Mouse (Mus musculus) cerebellum, adult 2 months (tissue): ENCODE measurements around the gene Lancl1. TPM values are rescaled to one million over a fixed set of nuclear protein-coding genes. Genes with fewer than 3 reads are reported as not detected.

ENCODE experiments used
- DNase-seq, 2 experiments: peaks; one replicate each; pipeline ENCODE4 v3.0.0; 2021
- H3K27ac ChIP-seq: fragments of 200-500 bp; 2 replicates; pipeline ENCODE4 v1.5.1; 2012; ENCODE audit warnings: low read length, control low read depth, inconsistent platforms; ENCODE audit not compliant: insufficient read depth
- H3K27me3 ChIP-seq: fragments of 200-500 bp; 2 replicates; pipeline ENCODE4 v1.6.1; 2012; ENCODE audit warnings: inconsistent platforms, mild to moderate bottlenecking, low read length, moderate library complexity; ENCODE audit not compliant: control insufficient read depth, insufficient read depth
- H3K4me1 ChIP-seq: fragments of 200-500 bp; 2 replicates; pipeline ENCODE4 v1.6.1; 2011; ENCODE audit warnings: low read length; ENCODE audit not compliant: control insufficient read depth, insufficient read depth
- H3K4me3 ChIP-seq: fragments of 200-500 bp; replicated peaks from 2 replicates; pipeline ENCODE3; 2011; ENCODE audit warnings: mild to moderate bottlenecking, low read depth, low read length, control low read depth; ENCODE audit not compliant: insufficient read depth
- CTCF ChIP-seq: fragments of 200-500 bp; IDR thresholded peaks from 2 replicates; pipeline ENCODE4 v1.5.1; 2011; ENCODE audit warnings: low read depth, mild to moderate bottlenecking, control low read depth, low read length, moderate library complexity, borderline replicate concordance; ENCODE audit not compliant: insufficient read depth
- POLR2A ChIP-seq: fragments of 200-500 bp; IDR thresholded peaks from 2 replicates; pipeline ENCODE4 v1.6.1; 2011; ENCODE audit warnings: low read length, control low read depth, borderline replicate concordance; ENCODE audit not compliant: insufficient read depth
- WGBS: fragments of 180-500 bp; shearing (Covaris S2); methylation state at CpG from one replicate; pipeline ENCODE4 v1.1.7; 2018; 5-methylcytosine and 5-hydroxymethylcytosine counted together
- polyA plus RNA-seq: library from polyadenylated mRNA; depleted of rRNA; stranded (reverse); fragments of >200 nt; gene quantifications from 2 replicates; pipeline ENCODE4 v1.2.3, GENCODE M21; 2012

Gene Lancl1
- polyA plus RNA-seq, 1 experiment: 200 TPM

GRCm38 (mm10) chr1:67055816-67056215 lies 17.1 kb upstream of the Lancl1 start:
- no peak for DNase-seq
- H3K27me3 ChIP-seq: no peaks in the 10 kb centered on the region
- TF ChIP-seq CTCF: no peak
- no peak for TF ChIP-seq POLR2A
- H3K4me3 ChIP-seq: no peak overlapping the region
- H3K4me1 ChIP-seq: no peaks in the 10 kb centered on the region
- WGBS: 77% methylated on average over 7 of the region's 7 CpGs
- no peak overlapping the region for H3K27ac ChIP-seq

GRCm38 (mm10) chr1:67052721-67053120 lies 14.0 kb upstream of the Lancl1 start:
- TF ChIP-seq POLR2A (no peak), CTCF (no peak)
- Histone ChIP-seq H3K4me3 (no peak overlapping the region), H3K27ac (no peak overlapping the region), H3K4me1 (0 out of 2 replicates have a peak, but pooled peaks cover 4% of the 10 kb centered on the region), H3K27me3 (no peaks in the 10 kb centered on the region)
- WGBS: 67% methylated on average over 4 of the region's 4 CpGs
- DNase-seq: no peak

- H3K27ac ChIP-seq: no peak overlapping the region
- no peaks in the 10 kb centered on the region for H3K27me3 ChIP-seq
- WGBS: 37% methylated on average over 1 of the region's 1 CpGs
- H3K4me1 ChIP-seq: 0 out of 2 replicates have a peak, but pooled peaks cover 4% of the 10 kb centered on the region
- H3K4me3 ChIP-seq: no peak overlapping the region
- no peak for TF ChIP-seq CTCF
- TF ChIP-seq POLR2A: no peak
- DNase-seq: peak in 1 of 2 experiments; percentile 35
These were observed 10.9 kb upstream of the Lancl1 start for GRCm38 (mm10) chr1:67049600-67049999.

GRCm38 (mm10) chr1:67048696-67049095 lies 10.0 kb upstream of the Lancl1 start:
- no peaks in the 10 kb centered on the region for H3K27me3 ChIP-seq
- no peak for DNase-seq
- 86% methylated on average over 4 of the region's 4 CpGs for WGBS
- no peak for TF ChIP-seq CTCF
- no peak for TF ChIP-seq POLR2A
- H3K27ac ChIP-seq: no peak overlapping the region
- H3K4me1 ChIP-seq: 0 out of 2 replicates have a peak, but pooled peaks cover 4% of the 10 kb centered on the region
- no peak overlapping the region for H3K4me3 ChIP-seq

- 48% methylated on average over 1 of the region's 1 CpGs for WGBS
- no peak for TF ChIP-seq CTCF
- TF ChIP-seq POLR2A: no peak
- no peak overlapping the region for H3K27ac ChIP-seq
- no peak overlapping the region for H3K4me3 ChIP-seq
- H3K27me3 ChIP-seq: no peaks in the 10 kb centered on the region
- no peak for DNase-seq
- 0 out of 2 replicates have a peak, but pooled peaks cover 4% of the 10 kb centered on the region for H3K4me1 ChIP-seq
These were observed 6.4 kb upstream of the Lancl1 start for GRCm38 (mm10) chr1:67045100-67045499.

GRCm38 (mm10) chr1:67042583-67042982 lies 3.9 kb upstream of the Lancl1 start:
- Histone ChIP-seq H3K27me3 (no peaks in the 10 kb centered on the region), H3K4me3 (no peak overlapping the region), H3K4me1 (no peaks in the 10 kb centered on the region; the same call in 1 of the 2 replicates), H3K27ac (no peak overlapping the region)
- no peak for DNase-seq
- TF ChIP-seq CTCF: no peak
- no peak for TF ChIP-seq POLR2A
- WGBS: 83% methylated on average over 7 of the region's 7 CpGs

GRCm38 (mm10) chr1:67039083-67039482 lies 411 bp upstream of the Lancl1 start:
- H3K4me1 ChIP-seq: peaks cover 3% of the 10 kb centered on the region
- WGBS: 3% methylated on average over 5 of the region's 5 CpGs
- no peaks in the 10 kb centered on the region for H3K27me3 ChIP-seq
- TF ChIP-seq CTCF: no peak
- no peak for TF ChIP-seq POLR2A
- DNase-seq: no peak
- peak overlapping the region; percentile 91 for H3K4me3 ChIP-seq
- no peak overlapping the region for H3K27ac ChIP-seq

GRCm38 (mm10) chr1:67037198-67037597 lies 1.5 kb downstream of the Lancl1 start:
- no peak for DNase-seq
- Histone ChIP-seq H3K27ac (no peak overlapping the region), H3K27me3 (no peaks in the 10 kb centered on the region), H3K4me3 (peak overlapping the region; percentile 5), H3K4me1 (peaks cover 3% of the 10 kb centered on the region)
- TF ChIP-seq CTCF (no peak), POLR2A (no peak)

GRCm38 (mm10) chr1:67033278-67033677 lies 5.4 kb downstream of the Lancl1 start:
- no peak overlapping the region for H3K27ac ChIP-seq

More at GRCm38 (mm10) chr1:67033278-67033677, 5.4 kb downstream of the Lancl1 start:
- no peak overlapping the region for H3K4me3 ChIP-seq
- WGBS: 89% methylated on average over 7 of the region's 7 CpGs
- DNase-seq: no peak
- H3K27me3 ChIP-seq: no peaks in the 10 kb centered on the region
- TF ChIP-seq POLR2A (no peak), CTCF (no peak)
- peaks cover 3% of the 10 kb centered on the region for H3K4me1 ChIP-seq
